ENCODE assay signal across 12 mouse cellular contexts in genomic region chr13:58465206-58466104, GRCm38 (mm10).
DNase-seq lines count a peak whose midpoint lies in the region; ATAC-seq lines count a peak whose summit lies in the region.
"Had no signal": no experiment of that assay in that cellular context is flagged by ENCODE, and none has a peak within 500 bp of the region (broad histone marks: within the 10 kb centered on the region; RNA-seq: fewer than 3 reads in every experiment).

No protein-coding gene starts in this region.

- 60% methylated on average over 13 of the region's 13 CpGs for WGBS in neural tube, embryonic 13.5 days
- 62% methylated on average over 13 of the region's 13 CpGs for WGBS in hindbrain, embryonic 16.5 days

- ATAC-seq in neural tube, embryonic 13.5 days (ENCODE audit: low read depth): peak; percentile 56
- ATAC-seq in hindbrain, embryonic 16.5 days: peak; percentile 75
- ATAC-seq in activated CD4-positive, CD25-positive, alpha-beta regulatory T cell, adult 4 months: no peak

- no peak overlapping the region for H3K4me2 ChIP-seq in neural tube, embryonic 13.5 days
- no peak overlapping the region for H3K4me2 ChIP-seq in hindbrain, embryonic 16.5 days (ENCODE audit: low read length)
- H3K4me2 ChIP-seq: embryonic facial prominence, embryonic 12.5 days had no signal

- intact Hi-C loops in gastrocnemius, postnatal 14 days (cut with DNase I; ENCODE audit: low total_unique reads): no loop called here

- DNase-seq in embryo, embryonic 10 days (ENCODE audit: low spot score): peak; percentile 54
- no peak for DNase-seq in embryo, embryonic 9.5 days (ENCODE audit: extremely low spot score)
- DNase-seq in neural tube, embryonic 10.5 days (ENCODE audit: extremely low spot score, low spot score): no peak
- peak; percentile 10 for DNase-seq in right cerebral cortex, postnatal 36 days (ENCODE audit: low spot score in 2 of 2)
- no peak for DNase-seq in gastrocnemius, postnatal 14 days
- DNase-seq: kidney, postnatal 25 days; lung, adult 18-20 months had no signal

- H3K9me3 ChIP-seq in neural tube, embryonic 13.5 days: no peaks in the 10 kb centered on the region
- peaks cover 3% of the 10 kb centered on the region; the same call in 1 of the 2 replicates for H3K9me3 ChIP-seq in hindbrain, embryonic 16.5 days (ENCODE audit: control insufficient read depth, low read length)
- H3K9me3 ChIP-seq: embryonic facial prominence, embryonic 12.5 days; heart, embryonic 10.5 days had no signal

- no peak overlapping the region for H3K4me3 ChIP-seq in neural tube, embryonic 13.5 days
- H3K4me3 ChIP-seq in hindbrain, embryonic 16.5 days (ENCODE audit: low read length): no peak overlapping the region
- H3K4me3 ChIP-seq: embryonic facial prominence, embryonic 12.5 days; heart, embryonic 10.5 days had no signal

- no peak overlapping the region for H3K9ac ChIP-seq in neural tube, embryonic 13.5 days
- H3K9ac ChIP-seq in hindbrain, embryonic 16.5 days (ENCODE audit: low read depth, low read length): no peak overlapping the region
- H3K9ac ChIP-seq: embryonic facial prominence, embryonic 12.5 days had no signal

- H3K36me3 ChIP-seq in neural tube, embryonic 13.5 days: no peaks in the 10 kb centered on the region
- H3K36me3 ChIP-seq in hindbrain, embryonic 16.5 days (ENCODE audit: control insufficient read depth, insufficient read depth, low read length): no peaks in the 10 kb centered on the region
- H3K36me3 ChIP-seq: embryonic facial prominence, embryonic 12.5 days; heart, embryonic 10.5 days had no signal

- H3K27me3 ChIP-seq in neural tube, embryonic 13.5 days: no peaks in the 10 kb centered on the region; the same call in 1 of the 2 replicates
- H3K27me3 ChIP-seq in hindbrain, embryonic 16.5 days (replicated peaks; ENCODE audit: control insufficient read depth, insufficient read depth, low read length): no peaks in the 10 kb centered on the region; the same call in 1 of the 2 replicates

- H3K4me1 ChIP-seq in neural tube, embryonic 13.5 days (replicated peaks): peaks cover 11% of the 10 kb centered on the region
- peaks cover 3% of the 10 kb centered on the region for H3K4me1 ChIP-seq in hindbrain, embryonic 16.5 days (ENCODE audit: control insufficient read depth, insufficient read depth, low read depth, low read length)

- peak overlapping the region; percentile 24; the same call in 1 of the 2 replicates for H3K27ac ChIP-seq in neural tube, embryonic 13.5 days (replicated peaks)
- peak overlapping the region; percentile 29 for H3K27ac ChIP-seq in hindbrain, embryonic 16.5 days (ENCODE audit: low read depth, low read length)
- H3K27ac ChIP-seq: embryonic facial prominence, embryonic 12.5 days; heart, embryonic 10.5 days had no signal

Comparison
In these comparisons a context has a peak if more than half of its experiments do, and no peak if none do; other contexts are left out.
1. DNase-seq: peak in embryo, embryonic 10 days (single experiment) and right cerebral cortex, postnatal 36 days (2 of 2); none in embryo, embryonic 9.5 days (single experiment), neural tube, embryonic 10.5 days (single experiment) and gastrocnemius, postnatal 14 days (single experiment).